Mouse (Mus musculus) neural tube, embryonic 12.5 days (tissue): ENCODE results near the gene Cacna1s. TPM values are rescaled to one million over a fixed set of nuclear protein-coding genes. Genes with fewer than 3 reads are reported as not detected.

Experiments used
- ATAC-seq: fragments of 200-750 bp; cut with Nextera tagmentation; 2 replicates; pipeline ENCODE4 v1.8.0; 2017; ENCODE audit warnings: low read depth, mild to moderate bottlenecking, moderate TSS enrichment, moderate library complexity; ENCODE audit not compliant: low FRiP score
- H3K27ac ChIP-seq: fragments of 300-500 bp; sonication (generic); 2 replicates; pipeline ENCODE4 v1.5.1; 2016
- H3K27me3 ChIP-seq: fragments of 300-500 bp; sonication (generic); replicated peaks from 2 replicates; pipeline ENCODE4 v1.6.1; 2016; ENCODE audit warnings: mild to moderate bottlenecking
- H3K36me3 ChIP-seq: fragments of 300-500 bp; sonication (generic); 2 replicates; pipeline ENCODE4 v1.6.1; 2016; ENCODE audit warnings: mild to moderate bottlenecking
- H3K4me1 ChIP-seq: fragments of 300-500 bp; sonication (generic); 2 replicates; pipeline ENCODE4 v1.6.1; 2016
- H3K4me2 ChIP-seq: fragments of 300-500 bp; sonication (generic); replicated peaks from 2 replicates; pipeline ENCODE4 v1.6.1; 2016; ENCODE audit warnings: mild to moderate bottlenecking
- H3K4me3 ChIP-seq: fragments of 300-500 bp; sonication (generic); 2 replicates; pipeline ENCODE4 v1.5.1; 2016
- H3K9ac ChIP-seq: fragments of 300-500 bp; sonication (generic); 2 replicates; pipeline ENCODE4 v1.6.1; 2016; ENCODE audit warnings: mild to moderate bottlenecking
- H3K9me3 ChIP-seq: fragments of 300-500 bp; sonication (generic); 2 replicates; pipeline ENCODE4 v1.6.1; 2016; ENCODE audit warnings: mild to moderate bottlenecking
- whole genome bisulfite sequencing: fragments of 180-500 bp; shearing (Covaris S2); methylation state at CpG from one replicate; pipeline ENCODE4 v1.1.7; 2016; 5-methylcytosine and 5-hydroxymethylcytosine counted together
- polyA plus RNA-seq: library from polyadenylated mRNA; unstranded; fragments of >200 nt; fragmentation: Nextera tagmentation; extraction: Ambion mirVana; gene quantifications from 2 replicates; pipeline ENCODE4 v1.2.1, GENCODE M21; 2016

Gene Cacna1s
- polyA plus RNA-seq, 1 experiment from 2014 or later, result 0.81 TPM

DNA sequence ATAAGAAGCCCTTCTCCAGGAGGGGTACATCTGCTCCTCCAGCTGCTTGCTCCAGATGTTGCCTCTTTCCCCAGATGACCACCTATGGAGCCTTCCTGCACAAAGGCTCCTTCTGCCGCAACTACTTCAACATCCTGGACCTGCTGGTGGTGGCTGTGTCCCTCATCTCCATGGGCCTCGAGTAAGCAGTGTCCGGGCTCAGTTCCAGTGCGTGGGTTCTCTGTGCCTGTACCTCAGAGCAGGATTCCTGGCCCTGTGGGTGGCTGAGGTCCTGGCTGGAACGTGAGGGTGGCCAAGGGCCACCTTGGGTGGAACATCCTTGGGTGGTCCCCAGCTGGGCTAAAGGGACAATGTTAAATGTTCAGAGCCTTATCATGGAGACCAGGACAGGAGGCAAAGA lies 42.3 kb downstream of the Cacna1s start:
- H3K4me3 ChIP-seq, result no peak overlapping the region
- no peak overlapping the region for H3K9ac ChIP-seq
- H3K36me3 ChIP-seq, result no peaks in the 10 kb centered on the region
- H3K4me1 ChIP-seq, result no peaks in the 10 kb centered on the region
- H3K9me3 ChIP-seq, result no peaks in the 10 kb centered on the region
- H3K4me2 ChIP-seq, result no peak overlapping the region
- H3K27ac ChIP-seq, result no peak overlapping the region
- ATAC-seq, result no peak
- no peaks in the 10 kb centered on the region; the same call in 1 of the 2 replicates for H3K27me3 ChIP-seq
- 83% methylated on average over 5 of the region's 5 CpGs for WGBS

DNA sequence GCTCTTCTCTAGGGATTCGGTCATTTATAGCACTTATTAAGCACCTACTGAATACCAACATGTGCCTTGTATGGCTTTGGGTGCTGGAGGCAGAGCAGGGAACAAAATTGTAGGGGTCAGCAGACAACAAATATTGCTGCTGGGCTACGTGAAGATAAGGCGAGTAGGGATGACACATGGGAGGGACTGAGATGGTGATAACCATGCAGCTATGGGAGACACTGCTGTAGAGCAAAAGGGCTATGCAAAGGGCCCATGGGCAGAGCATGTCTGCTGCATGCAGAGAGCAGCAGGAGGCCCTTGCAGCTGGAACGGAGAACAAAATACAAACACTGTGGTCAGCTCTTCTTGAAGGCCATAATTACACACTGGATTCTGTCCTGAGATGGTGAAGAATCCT lies 49.5 kb downstream of the Cacna1s start:
- ATAC-seq, result no peak
- WGBS, result 81% methylated on average over 4 of the region's 4 CpGs
- Histone ChIP-seq H3K27me3 (no peaks in the 10 kb centered on the region), H3K9ac (no peak overlapping the region), H3K27ac (no peak overlapping the region), H3K4me1 (peaks cover 17% of the 10 kb centered on the region), H3K36me3 (no peaks in the 10 kb centered on the region), H3K9me3 (no peaks in the 10 kb centered on the region), H3K4me2 (no peak overlapping the region), H3K4me3 (no peak overlapping the region)

GRCm38 (mm10) chr1:136102551-136102950 lies 50.0 kb downstream of the Cacna1s start:
- H3K9ac ChIP-seq, result no peak overlapping the region
- 82% methylated on average over 3 of the region's 3 CpGs for WGBS
- no peak overlapping the region for H3K4me3 ChIP-seq
- H3K27me3 ChIP-seq, result no peaks in the 10 kb centered on the region
- H3K36me3 ChIP-seq, result no peaks in the 10 kb centered on the region
- H3K4me1 ChIP-seq, result peaks cover 17% of the 10 kb centered on the region
- H3K27ac ChIP-seq, result no peak overlapping the region
- no peak overlapping the region for H3K4me2 ChIP-seq
- no peaks in the 10 kb centered on the region for H3K9me3 ChIP-seq
- ATAC-seq, result no peak

- no peak; the same call in 1 of the 2 replicates for ATAC-seq
- H3K9me3 ChIP-seq, result no peaks in the 10 kb centered on the region
- H3K4me2 ChIP-seq, result no peak overlapping the region
- H3K9ac ChIP-seq, result no peak overlapping the region
- no peaks in the 10 kb centered on the region for H3K27me3 ChIP-seq
- H3K4me1 ChIP-seq, result peaks cover 17% of the 10 kb centered on the region
- no peaks in the 10 kb centered on the region for H3K36me3 ChIP-seq
- no peak overlapping the region for H3K27ac ChIP-seq
- WGBS, result 68% methylated on average over 2 of the region's 2 CpGs
- no peak overlapping the region for H3K4me3 ChIP-seq
These were observed 50.4 kb downstream of the Cacna1s start for GRCm38 (mm10) chr1:136102981-136103380.

DNA sequence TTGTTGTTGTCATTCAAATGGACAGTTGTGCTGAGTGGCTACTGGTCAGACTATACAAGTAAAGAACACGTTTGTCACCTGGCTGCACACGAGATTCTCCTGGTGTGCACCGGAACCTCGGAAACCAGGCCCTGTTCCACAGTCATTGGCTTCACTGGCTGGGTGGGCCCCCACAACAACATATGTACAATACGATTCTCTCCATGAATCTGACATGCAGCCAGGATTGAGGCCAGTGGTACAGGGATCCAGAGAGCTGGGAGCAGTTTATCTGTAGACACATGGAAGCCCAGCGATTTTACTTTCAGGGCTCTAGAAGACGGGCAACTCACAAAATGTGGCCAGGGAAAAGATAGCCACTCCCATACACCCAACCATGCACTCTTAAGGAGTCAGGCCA lies 51.1 kb downstream of the Cacna1s start:
- Histone ChIP-seq H3K9me3 (no peaks in the 10 kb centered on the region), H3K4me3 (no peak overlapping the region), H3K9ac (no peak overlapping the region), H3K4me1 (peaks cover 17% of the 10 kb centered on the region), H3K27ac (no peak overlapping the region), H3K36me3 (no peaks in the 10 kb centered on the region), H3K27me3 (no peaks in the 10 kb centered on the region), H3K4me2 (no peak overlapping the region)
- no peak for ATAC-seq
- 88% methylated on average over 7 of the region's 7 CpGs for WGBS

- Histone ChIP-seq H3K27ac (no peak overlapping the region), H3K4me1 (peaks cover 17% of the 10 kb centered on the region)
- ATAC-seq, result peak; percentile 31; the same call in 1 of the 2 replicates
These were observed 52.2 kb downstream of the Cacna1s start for GRCm38 (mm10) chr1:136104741-136105140.

DNA sequence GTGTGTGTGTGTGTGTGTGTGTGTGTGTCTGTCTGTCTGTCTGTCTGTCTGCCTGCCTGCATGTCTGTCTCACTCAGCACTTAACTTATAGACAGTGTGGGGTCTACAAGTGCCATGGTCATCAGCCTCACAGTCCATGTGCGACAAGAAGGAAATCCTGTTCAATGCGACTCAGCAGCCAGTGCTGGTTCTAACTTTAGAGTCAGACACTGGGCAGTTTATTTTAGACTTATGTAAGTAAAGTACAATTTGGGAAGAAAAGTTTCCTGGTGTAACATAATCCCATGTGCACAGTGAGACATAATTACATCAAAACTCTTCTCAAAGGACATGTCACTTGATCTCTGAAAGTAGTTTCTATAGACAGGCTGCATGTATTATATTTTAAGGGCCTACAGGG lies 56.9 kb downstream of the Cacna1s start:
- Histone ChIP-seq H3K9ac (no peak overlapping the region), H3K4me1 (peaks cover 12% of the 10 kb centered on the region; the same call in 1 of the 2 replicates), H3K27me3 (no peaks in the 10 kb centered on the region), H3K9me3 (no peaks in the 10 kb centered on the region), H3K4me2 (no peak overlapping the region), H3K27ac (no peak overlapping the region), H3K4me3 (no peak overlapping the region), H3K36me3 (no peaks in the 10 kb centered on the region)
- WGBS, result 85% methylated on average over 2 of the region's 2 CpGs
- ATAC-seq, result no peak

More at GRCm38 (mm10) chr1:136104741-136105140, 52.2 kb downstream of the Cacna1s start:
- H3K4me3 ChIP-seq, result no peak overlapping the region
- no peaks in the 10 kb centered on the region for H3K9me3 ChIP-seq
- 28% methylated on average over 4 of the region's 4 CpGs for WGBS
- H3K27me3 ChIP-seq, result no peaks in the 10 kb centered on the region
- no peaks in the 10 kb centered on the region for H3K36me3 ChIP-seq
- H3K9ac ChIP-seq, result no peak overlapping the region
- H3K4me2 ChIP-seq, result no peak overlapping the region

GRCm38 (mm10) chr1:136116183-136116582 lies 63.6 kb downstream of the Cacna1s start:
- no peak for ATAC-seq
- Histone ChIP-seq H3K36me3 (no peaks in the 10 kb centered on the region), H3K9ac (no peak overlapping the region), H3K9me3 (no peaks in the 10 kb centered on the region), H3K4me2 (no peak overlapping the region), H3K4me1 (peaks cover 17% of the 10 kb centered on the region), H3K27ac (no peak overlapping the region), H3K4me3 (no peak overlapping the region), H3K27me3 (no peaks in the 10 kb centered on the region)
- 29% methylated on average over 3 of the region's 3 CpGs for WGBS

DNA sequence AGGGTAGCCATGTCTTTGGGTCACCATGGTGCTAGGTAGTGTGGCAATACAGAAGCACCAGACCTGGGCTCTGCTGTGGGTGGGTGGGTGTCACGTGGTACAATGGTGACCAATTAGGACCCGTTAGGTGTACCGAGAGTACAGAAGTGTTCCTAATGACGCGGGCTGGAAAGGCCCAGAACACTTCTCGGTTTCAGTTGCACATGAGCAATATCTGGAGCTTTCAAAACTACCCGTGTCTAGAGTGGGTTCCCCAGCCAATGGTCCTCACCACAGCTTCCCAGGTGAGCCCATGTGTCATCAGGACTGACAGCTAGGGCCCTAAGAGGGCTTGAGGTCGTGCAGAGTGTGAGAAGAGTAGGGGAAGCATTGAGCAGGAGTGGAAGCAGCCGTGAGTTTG lies 64.5 kb downstream of the Cacna1s start:
- Histone ChIP-seq H3K4me1 (peaks cover 17% of the 10 kb centered on the region), H3K4me2 (no peak overlapping the region), H3K36me3 (no peaks in the 10 kb centered on the region), H3K27me3 (no peaks in the 10 kb centered on the region), H3K27ac (no peak overlapping the region), H3K4me3 (no peak overlapping the region), H3K9ac (no peak overlapping the region), H3K9me3 (no peaks in the 10 kb centered on the region)
- no peak for ATAC-seq
- 84% methylated on average over 9 of the region's 9 CpGs for WGBS

DNA sequence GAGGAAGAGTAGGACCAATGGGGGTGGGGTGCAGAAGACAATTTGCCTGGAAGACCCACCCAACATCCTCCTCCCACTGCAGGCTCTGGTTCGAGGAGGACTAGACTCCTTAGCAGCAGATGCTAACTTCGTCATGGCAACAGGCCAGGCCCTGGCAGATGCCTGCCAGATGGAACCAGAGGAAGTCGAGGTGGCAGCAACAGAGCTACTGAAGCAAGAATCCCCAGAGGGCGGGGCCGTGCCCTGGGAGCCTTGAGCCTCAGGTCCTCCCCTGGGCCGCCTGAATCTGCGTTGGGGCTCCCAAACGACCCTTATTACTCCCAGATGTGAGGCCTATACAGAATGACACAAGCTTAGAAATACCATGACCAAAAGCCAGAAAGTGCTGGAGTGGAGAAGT lies 66.3 kb downstream of the Cacna1s start:
- no peaks in the 10 kb centered on the region for H3K9me3 ChIP-seq
- H3K4me2 ChIP-seq, result no peak overlapping the region
- 30% methylated on average over 8 of the region's 8 CpGs for WGBS
- no peak overlapping the region for H3K4me3 ChIP-seq
- no peak for ATAC-seq
- peaks cover 17% of the 10 kb centered on the region for H3K4me1 ChIP-seq
- H3K27ac ChIP-seq, result no peak overlapping the region
- no peaks in the 10 kb centered on the region for H3K27me3 ChIP-seq
- no peaks in the 10 kb centered on the region for H3K36me3 ChIP-seq
- no peak overlapping the region for H3K9ac ChIP-seq

- H3K4me2 ChIP-seq, result no peak overlapping the region
- no peaks in the 10 kb centered on the region for H3K9me3 ChIP-seq
- no peak overlapping the region for H3K4me3 ChIP-seq
- no peak for ATAC-seq
- no peak overlapping the region for H3K27ac ChIP-seq
- H3K36me3 ChIP-seq, result no peaks in the 10 kb centered on the region
- no peaks in the 10 kb centered on the region for H3K27me3 ChIP-seq
- H3K9ac ChIP-seq, result no peak overlapping the region
- H3K4me1 ChIP-seq, result peaks cover 17% of the 10 kb centered on the region
- 62% methylated on average over 7 of the region's 7 CpGs for WGBS
These were observed 67.2 kb downstream of the Cacna1s start for GRCm38 (mm10) chr1:136119571-136120262.

DNA sequence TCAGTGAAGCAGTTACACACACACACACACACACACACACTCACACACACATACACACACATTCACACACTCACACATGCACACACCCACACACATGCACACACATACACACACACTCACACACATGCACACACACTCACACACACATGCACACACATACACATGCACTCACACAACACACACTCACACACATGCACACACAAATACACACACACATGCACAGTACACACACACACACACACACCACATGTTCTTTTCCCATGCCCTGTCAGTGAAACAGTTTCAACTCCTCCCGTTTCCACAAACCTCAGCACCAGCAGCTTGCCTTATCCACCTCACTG lies 67.7 kb downstream of the Cacna1s start:
- H3K9me3 ChIP-seq, result no peaks in the 10 kb centered on the region
- H3K27ac ChIP-seq, result no peak overlapping the region
- WGBS, result 74% methylated on average over 1 of the region's 1 CpGs
- H3K27me3 ChIP-seq, result no peaks in the 10 kb centered on the region
- no peak overlapping the region for H3K4me2 ChIP-seq
- ATAC-seq, result no peak
- H3K4me3 ChIP-seq, result no peak overlapping the region
- peaks cover 17% of the 10 kb centered on the region for H3K4me1 ChIP-seq
- no peaks in the 10 kb centered on the region for H3K36me3 ChIP-seq
- no peak overlapping the region for H3K9ac ChIP-seq

GRCm38 (mm10) chr1:136120785-136121184 lies 68.2 kb downstream of the Cacna1s start:
- peaks cover 17% of the 10 kb centered on the region for H3K4me1 ChIP-seq
- no peaks in the 10 kb centered on the region for H3K36me3 ChIP-seq
- no peaks in the 10 kb centered on the region for H3K9me3 ChIP-seq
- no peak overlapping the region for H3K9ac ChIP-seq
- no peak overlapping the region for H3K4me2 ChIP-seq
- WGBS, result 57% methylated on average over 6 of the region's 6 CpGs
- H3K27me3 ChIP-seq, result no peaks in the 10 kb centered on the region
- no peak for ATAC-seq
- no peak overlapping the region for H3K27ac ChIP-seq
- H3K4me3 ChIP-seq, result no peak overlapping the region
